Mouse (Mus musculus): ENCODE results near the gene Hddc3.

Gene Hddc3

GRCm38 (mm10) chr7:80398654-80399444 is 55.9 kb downstream of the Hddc3 start:
- peak in 1 of 2 experiments; percentile 62 for DNase-seq (ENCODE audit: low spot score in 2 of 2)

DNA sequence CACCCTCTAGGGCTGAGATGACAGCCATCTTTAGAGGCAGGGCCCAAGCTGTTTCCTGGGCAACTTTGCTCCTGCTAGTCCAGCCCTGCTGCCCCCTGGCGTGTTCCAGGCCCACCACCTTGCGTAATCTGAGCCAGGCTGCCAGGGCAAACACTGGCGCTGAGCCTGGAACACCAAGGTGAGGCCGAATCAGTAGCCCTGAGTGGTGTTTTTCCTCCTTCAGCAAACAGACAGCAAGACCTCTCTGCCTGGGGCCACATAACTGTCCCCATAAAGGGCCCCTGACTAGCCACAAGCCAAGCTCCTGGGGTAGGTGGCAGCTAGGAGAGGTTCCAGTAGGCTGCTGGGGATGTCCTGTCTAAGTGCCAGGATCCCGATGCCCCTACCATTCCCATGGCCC is 57.2 kb downstream of the Hddc3 start:
- peak in 1 of 2 experiments; percentile 65 for DNase-seq (ENCODE audit: low spot score in 2 of 2)
